Mouse (Mus musculus) hindbrain, postnatal 0 days (tissue): ENCODE measurements around the gene Plekhf1. TPM values are rescaled to one million over a fixed set of nuclear protein-coding genes. Genes with fewer than 3 reads are reported as not detected.

ENCODE experiments used
- ATAC-seq: fragments of 200-750 bp; cut with Nextera tagmentation; 2 replicates; pipeline ENCODE4 v1.8.0; 2017; ENCODE audit warnings: mild to moderate bottlenecking, moderate TSS enrichment, moderate library complexity
- DNase-seq: peaks from one replicate; pipeline ENCODE4 v3.0.0-alpha.2; 2015; ENCODE audit warnings: low spot score
- H3K27ac ChIP-seq: fragments of 300-500 bp; sonication (generic); 2 replicates; pipeline ENCODE4 v1.5.1; 2014; ENCODE audit warnings: mild to moderate bottlenecking
- H3K27me3 ChIP-seq: fragments of 300-500 bp; sonication (generic); 2 replicates; pipeline ENCODE4 v1.6.1; 2014; ENCODE audit warnings: low read length, mixed read lengths; ENCODE audit not compliant: insufficient read depth
- H3K36me3 ChIP-seq: fragments of 300-500 bp; sonication (generic); 2 replicates; pipeline ENCODE4 v1.6.1; 2014; ENCODE audit warnings: low read length, mixed read lengths; ENCODE audit not compliant: insufficient read depth
- H3K4me1 ChIP-seq: fragments of 300-500 bp; sonication (generic); 2 replicates; pipeline ENCODE4 v1.6.1; 2014; ENCODE audit warnings: antibody characterized with exemption, low read length, mixed read lengths; ENCODE audit not compliant: insufficient read depth
- H3K4me2 ChIP-seq: fragments of 300-500 bp; sonication (generic); 2 replicates; pipeline ENCODE4 v1.6.1; 2014; ENCODE audit warnings: low read depth, mild to moderate bottlenecking, low read length, moderate library complexity, mixed read lengths
- H3K4me3 ChIP-seq: fragments of 300-500 bp; sonication (generic); 2 replicates; pipeline ENCODE4 v1.5.1; 2014; ENCODE audit warnings: low read length
- H3K9ac ChIP-seq: fragments of 300-500 bp; sonication (generic); replicated peaks from 2 replicates; pipeline ENCODE4 v1.6.1; 2014; ENCODE audit warnings: mild to moderate bottlenecking, low read length, moderate library complexity, mixed read lengths
- H3K9me3 ChIP-seq: fragments of 300-500 bp; sonication (generic); 2 replicates; pipeline ENCODE4 v1.6.1; 2016; ENCODE audit warnings: low read length, mixed read lengths
- CTCF ChIP-seq: IDR thresholded peaks from 2 replicates; pipeline ENCODE4 v1.5.1; 2016; ENCODE audit warnings: antibody characterized with exemption, control low read depth, low read depth
- WGBS: fragments of 180-500 bp; shearing (Covaris S2); extraction: QIAGEN DNeasy Blood & Tissue Kit; methylation state at CpG from one replicate; pipeline ENCODE4 v1.1.7; 2014; 5-methylcytosine and 5-hydroxymethylcytosine counted together
- polyA plus RNA-seq: library from polyadenylated mRNA; unstranded; fragments of >200 nt; fragmentation: Nextera tagmentation; extraction: Ambion mirVana; gene quantifications from 2 replicates; pipeline ENCODE4 v1.2.1, GENCODE M21; 2015
- total RNA-seq: library from RNA; depleted of rRNA; stranded (reverse); fragments of >200 nt; gene quantifications from 2 replicates; pipeline ENCODE4 v1.2.3, GENCODE M21; 2014

The Plekhf1 gene
- total and polyA plus RNA-seq, 2 experiments from 2014 or later: 0.84 to 2.0 TPM

GRCm38 (mm10) chr7:38212651-38213062, 15.2 kb downstream of the Plekhf1 start:
- no peaks in the 10 kb centered on the region for H3K4me1 ChIP-seq
- WGBS: 32% methylated on average over 2 of the region's 3 CpGs
- no peaks in the 10 kb centered on the region for H3K27me3 ChIP-seq
- H3K9ac ChIP-seq: no peak overlapping the region
- H3K27ac ChIP-seq: no peak overlapping the region
- H3K9me3 ChIP-seq: no peaks in the 10 kb centered on the region
- TF ChIP-seq CTCF: no peak
- no peaks in the 10 kb centered on the region for H3K36me3 ChIP-seq
- H3K4me3 ChIP-seq: no peak overlapping the region
- DNase-seq: no peak
- no peak for ATAC-seq
- H3K4me2 ChIP-seq: no peak overlapping the region

- no peak for ATAC-seq
- 79% methylated on average over 11 of the region's 11 CpGs for WGBS
Measured at GRCm38 (mm10) chr7:38209478-38210152, 18.2 kb downstream of the Plekhf1 start.

GRCm38 (mm10) chr7:38208969-38209368, 18.8 kb downstream of the Plekhf1 start:
- 77% methylated on average over 3 of the region's 3 CpGs for WGBS
- Histone ChIP-seq H3K36me3 (no peaks in the 10 kb centered on the region), H3K27me3 (no peaks in the 10 kb centered on the region), H3K4me3 (no peak overlapping the region), H3K4me2 (no peak overlapping the region), H3K9ac (no peak overlapping the region), H3K9me3 (no peaks in the 10 kb centered on the region), H3K4me1 (no peaks in the 10 kb centered on the region), H3K27ac (no peak overlapping the region)
- no peak for TF ChIP-seq CTCF
- DNase-seq (no peak), ATAC-seq (no peak)

More at GRCm38 (mm10) chr7:38209478-38210152, 18.2 kb downstream of the Plekhf1 start:
- no peak for DNase-seq
- no peaks in the 10 kb centered on the region for H3K36me3 ChIP-seq
- H3K4me1 ChIP-seq: no peaks in the 10 kb centered on the region
- H3K4me3 ChIP-seq: no peak overlapping the region
- no peaks in the 10 kb centered on the region for H3K27me3 ChIP-seq
- H3K9ac ChIP-seq: no peak overlapping the region
- H3K27ac ChIP-seq: no peak overlapping the region
- H3K4me2 ChIP-seq: no peak overlapping the region
- H3K9me3 ChIP-seq: no peaks in the 10 kb centered on the region
- no peak for TF ChIP-seq CTCF

GRCm38 (mm10) chr7:38206564-38206963, 21.3 kb downstream of the Plekhf1 start:
- Histone ChIP-seq H3K4me3 (no peak overlapping the region), H3K36me3 (no peaks in the 10 kb centered on the region), H3K4me2 (no peak overlapping the region), H3K4me1 (no peaks in the 10 kb centered on the region), H3K27me3 (no peaks in the 10 kb centered on the region), H3K9ac (no peak overlapping the region), H3K27ac (no peak overlapping the region), H3K9me3 (no peaks in the 10 kb centered on the region)
- no peak for TF ChIP-seq CTCF
- 81% methylated on average over 3 of the region's 3 CpGs for WGBS
- DNase-seq (no peak), ATAC-seq (no peak)

GRCm38 (mm10) chr7:38205801-38206200, 22.0 kb downstream of the Plekhf1 start:
- ATAC-seq (no peak), DNase-seq (no peak)
- Histone ChIP-seq H3K4me3 (no peak overlapping the region), H3K27me3 (no peaks in the 10 kb centered on the region), H3K36me3 (no peaks in the 10 kb centered on the region), H3K9me3 (no peaks in the 10 kb centered on the region), H3K27ac (no peak overlapping the region), H3K4me2 (no peak overlapping the region), H3K9ac (no peak overlapping the region), H3K4me1 (no peaks in the 10 kb centered on the region)
- WGBS: 19% methylated on average over 2 of the region's 2 CpGs
- TF ChIP-seq CTCF: no peak

- WGBS: 89% methylated on average over 6 of the region's 6 CpGs
- ATAC-seq: no peak
Measured at GRCm38 (mm10) chr7:38204314-38204713, 23.5 kb downstream of the Plekhf1 start.

GRCm38 (mm10) chr7:38201290-38201658, 26.5 kb downstream of the Plekhf1 start:
- Histone ChIP-seq H3K27me3 (no peaks in the 10 kb centered on the region), H3K4me2 (peak overlapping the region; percentile 60), H3K36me3 (no peaks in the 10 kb centered on the region), H3K9ac (peak overlapping the region; percentile 50; the same call in 1 of the 2 replicates), H3K9me3 (no peaks in the 10 kb centered on the region), H3K27ac (no peak overlapping the region), H3K4me1 (no peaks in the 10 kb centered on the region), H3K4me3 (0 out of 2 replicates have a peak overlapping the region, but pooled peaks have one; percentile 35)
- ATAC-seq (peak; percentile 53), DNase-seq (no peak)
- no peak for TF ChIP-seq CTCF
- WGBS: 29% methylated on average over 3 of the region's 3 CpGs

More at GRCm38 (mm10) chr7:38204314-38204713, 23.5 kb downstream of the Plekhf1 start:
- H3K4me2 ChIP-seq: no peak overlapping the region
- TF ChIP-seq CTCF: peak; percentile 38; the same call in 1 of the 2 replicates
- H3K27me3 ChIP-seq: no peaks in the 10 kb centered on the region
- H3K36me3 ChIP-seq: no peaks in the 10 kb centered on the region
- H3K9ac ChIP-seq: no peak overlapping the region
- no peaks in the 10 kb centered on the region for H3K4me1 ChIP-seq
- H3K4me3 ChIP-seq: no peak overlapping the region
- no peaks in the 10 kb centered on the region for H3K9me3 ChIP-seq
- H3K27ac ChIP-seq: no peak overlapping the region
- DNase-seq: no peak
